Mouse (Mus musculus) hindbrain, embryonic 16.5 days (tissue): ENCODE results near the gene Plk2. TPM values are rescaled to one million over a fixed set of nuclear protein-coding genes. Genes with fewer than 3 reads are reported as not detected.

Source experiments
- ATAC-seq: fragments of 200-750 bp; cut with Nextera tagmentation; 2 replicates; pipeline ENCODE4 v1.8.0; 2017; ENCODE audit warnings: moderate TSS enrichment, moderate library complexity
- H3K27ac ChIP-seq: fragments of 300-500 bp; sonication (generic); 2 replicates; pipeline ENCODE4 v1.5.1; 2014; ENCODE audit warnings: low read depth, mild to moderate bottlenecking, control low read depth, low read length, moderate library complexity
- H3K27me3 ChIP-seq: fragments of 300-500 bp; sonication (generic); replicated peaks from 2 replicates; pipeline ENCODE4 v1.6.1; 2014; ENCODE audit warnings: low read length; ENCODE audit not compliant: control insufficient read depth, insufficient read depth
- H3K36me3 ChIP-seq: fragments of 300-500 bp; sonication (generic); 2 replicates; pipeline ENCODE4 v1.6.1; 2014; ENCODE audit warnings: mild to moderate bottlenecking, low read length, moderate library complexity, mixed read lengths; ENCODE audit not compliant: control insufficient read depth, insufficient read depth
- H3K4me1 ChIP-seq: fragments of 300-500 bp; sonication (generic); 2 replicates; pipeline ENCODE4 v1.6.1; 2014; ENCODE audit warnings: low read depth, low read length; ENCODE audit not compliant: control insufficient read depth, insufficient read depth
- H3K4me2 ChIP-seq: fragments of 300-500 bp; sonication (generic); 2 replicates; pipeline ENCODE4 v1.6.1; 2014; ENCODE audit warnings: mild to moderate bottlenecking, low read length, control low read depth, moderate library complexity
- H3K4me3 ChIP-seq: fragments of 300-500 bp; sonication (generic); 2 replicates; pipeline ENCODE4 v1.5.1; 2014; ENCODE audit warnings: mild to moderate bottlenecking, low read length, control low read depth, moderate library complexity
- H3K9ac ChIP-seq: fragments of 300-500 bp; sonication (generic); 2 replicates; pipeline ENCODE4 v1.6.1; 2014; ENCODE audit warnings: low read depth, mild to moderate bottlenecking, control low read depth, low read length, moderate library complexity
- H3K9me3 ChIP-seq: fragments of 300-500 bp; sonication (generic); 2 replicates; pipeline ENCODE4 v1.6.1; 2014; ENCODE audit warnings: mild to moderate bottlenecking, low read length, moderate library complexity; ENCODE audit not compliant: control insufficient read depth
- WGBS: fragments of 180-500 bp; shearing (Covaris S2); extraction: QIAGEN DNeasy Blood & Tissue Kit; methylation state at CpG from one replicate; pipeline ENCODE4 v1.1.7; 2014; 5-methylcytosine and 5-hydroxymethylcytosine counted together
- polyA plus RNA-seq: library from polyadenylated mRNA; unstranded; fragments of >200 nt; fragmentation: Nextera tagmentation; extraction: Ambion mirVana; gene quantifications from 2 replicates; pipeline ENCODE4 v1.2.1, GENCODE M21; 2015

Plk2 gene
- polyA plus RNA-seq, 1 experiment from 2014 or later = 125 TPM

DNA sequence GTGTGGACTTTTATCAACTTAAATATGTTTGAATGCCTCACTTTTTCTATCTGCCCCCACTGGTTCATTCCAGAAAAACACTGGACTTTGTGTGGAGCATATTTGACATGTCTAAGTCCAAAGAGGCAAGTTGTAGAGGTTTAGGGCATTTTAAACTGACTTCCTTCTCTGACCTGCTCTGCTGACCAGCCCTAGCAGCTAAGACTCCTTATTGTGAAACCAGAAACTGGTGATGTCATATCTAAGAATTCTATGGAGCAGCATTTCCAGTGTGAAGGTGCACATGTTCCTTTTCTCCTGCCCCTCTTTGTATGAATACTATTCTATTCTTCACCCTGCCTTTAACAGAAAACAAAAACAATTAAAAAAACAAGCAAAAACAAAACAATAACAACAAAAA, 36.5 kb downstream of the Plk2 start:
- no peaks in the 10 kb centered on the region for H3K9me3 ChIP-seq
- no peak for ATAC-seq
- no peak overlapping the region for H3K27ac ChIP-seq
- no peaks in the 10 kb centered on the region for H3K27me3 ChIP-seq
- H3K4me3 ChIP-seq = no peak overlapping the region
- H3K4me1 ChIP-seq = no peaks in the 10 kb centered on the region
- no peak overlapping the region for H3K4me2 ChIP-seq
- H3K36me3 ChIP-seq = no peaks in the 10 kb centered on the region
- no peak overlapping the region for H3K9ac ChIP-seq

DNA sequence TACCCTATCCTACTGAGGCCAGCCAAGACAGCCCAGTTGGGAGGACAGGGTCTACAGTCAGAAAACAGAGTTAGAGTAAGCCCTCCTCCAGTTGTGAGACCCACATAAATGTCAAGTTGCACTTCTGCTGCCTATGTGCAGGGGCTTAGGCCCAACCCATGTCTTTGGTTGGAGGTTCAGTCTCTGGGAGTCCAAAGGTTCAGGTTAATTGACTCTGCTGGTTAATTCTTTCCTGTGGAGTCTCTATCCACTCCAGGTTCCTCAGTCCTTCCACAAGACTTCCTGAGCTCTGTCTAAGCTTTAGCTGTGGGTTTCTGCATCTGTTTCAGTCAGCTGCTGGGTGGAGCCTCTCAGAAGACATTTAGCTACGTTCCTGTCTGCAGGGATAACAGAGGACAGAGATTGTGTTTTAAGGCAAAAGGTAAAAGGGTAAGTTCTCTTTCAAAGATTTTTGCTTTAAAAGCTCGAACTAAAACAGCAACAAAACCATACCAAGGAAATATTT, 37.3 kb downstream of the Plk2 start:
- H3K4me1 ChIP-seq = no peaks in the 10 kb centered on the region
- no peaks in the 10 kb centered on the region for H3K9me3 ChIP-seq
- 68% methylated on average over 2 of the region's 2 CpGs for WGBS
- H3K27ac ChIP-seq = no peak overlapping the region
- H3K27me3 ChIP-seq = no peaks in the 10 kb centered on the region
- no peak overlapping the region for H3K4me3 ChIP-seq
- ATAC-seq = no peak
- H3K4me2 ChIP-seq = no peak overlapping the region
- H3K9ac ChIP-seq = no peak overlapping the region
- no peaks in the 10 kb centered on the region for H3K36me3 ChIP-seq

DNA sequence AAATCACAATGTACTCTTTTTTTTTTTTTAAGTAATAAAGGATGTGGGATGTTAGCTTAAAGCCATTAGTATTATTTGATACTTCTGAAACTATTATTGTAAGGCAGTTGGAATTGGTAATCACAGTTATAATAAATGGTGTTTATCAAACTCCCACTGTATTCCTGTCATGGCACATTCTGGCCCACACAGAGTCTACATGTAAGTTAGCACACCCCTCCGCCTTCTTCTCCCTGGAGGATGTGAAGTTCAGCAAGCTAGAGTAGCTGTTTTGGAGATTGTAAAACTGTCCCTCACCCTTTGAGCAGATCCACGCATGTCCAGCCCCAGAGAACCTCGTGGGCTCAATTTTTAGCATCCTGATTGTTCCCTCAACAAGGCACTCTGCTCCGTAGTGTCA, 37.8 kb downstream of the Plk2 start:
- Histone ChIP-seq H3K27ac (no peak overlapping the region), H3K4me2 (no peak overlapping the region), H3K9me3 (no peaks in the 10 kb centered on the region), H3K36me3 (no peaks in the 10 kb centered on the region), H3K27me3 (no peaks in the 10 kb centered on the region), H3K9ac (no peak overlapping the region), H3K4me3 (no peak overlapping the region), H3K4me1 (no peaks in the 10 kb centered on the region)
- no peak for ATAC-seq
- WGBS = 92% methylated on average over 4 of the region's 4 CpGs

DNA sequence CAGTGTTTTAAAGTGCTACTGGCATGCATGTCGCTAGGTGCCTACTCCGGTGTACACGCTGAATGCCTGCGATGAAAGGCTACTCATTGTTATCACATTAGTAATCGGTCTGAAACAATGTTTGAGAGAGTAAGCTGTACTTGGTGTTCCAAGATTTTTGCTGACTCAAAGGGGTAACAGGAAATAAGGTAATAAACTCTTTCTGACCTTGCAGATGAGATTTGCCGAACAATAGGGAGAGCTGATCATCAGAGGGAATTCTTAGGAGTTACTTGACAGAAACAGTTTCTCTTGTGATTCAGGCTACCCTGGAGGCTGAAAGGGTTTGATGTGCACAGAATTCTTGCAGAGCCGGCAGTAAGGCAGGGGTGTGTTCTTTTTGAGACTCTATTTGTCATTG, 41.8 kb downstream of the Plk2 start:
- Histone ChIP-seq H3K9ac (no peak overlapping the region), H3K4me1 (no peaks in the 10 kb centered on the region), H3K36me3 (no peaks in the 10 kb centered on the region), H3K9me3 (no peaks in the 10 kb centered on the region), H3K27me3 (no peaks in the 10 kb centered on the region), H3K4me2 (no peak overlapping the region), H3K27ac (no peak overlapping the region), H3K4me3 (no peak overlapping the region)
- ATAC-seq = no peak
- WGBS = 63% methylated on average over 7 of the region's 7 CpGs

DNA sequence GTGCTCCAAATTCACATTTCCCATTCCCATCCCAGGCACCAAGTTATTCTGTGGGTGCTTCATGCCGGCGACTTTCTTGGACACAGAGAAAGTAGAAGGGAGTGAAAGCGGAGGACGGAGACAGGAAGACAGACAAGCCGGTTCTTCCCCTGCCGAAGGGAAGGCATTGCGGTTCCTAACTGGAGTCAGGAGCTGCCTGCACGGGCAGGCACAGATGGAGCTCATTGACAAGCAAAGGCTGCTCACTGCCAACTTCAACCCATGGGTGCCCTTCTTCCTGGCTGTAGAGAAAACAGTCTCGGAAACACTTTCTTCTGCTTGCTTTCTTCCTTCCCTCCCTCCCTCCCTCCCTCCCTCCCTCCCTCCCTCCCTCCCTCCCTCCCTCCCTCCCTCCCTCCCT, 43.8 kb downstream of the Plk2 start:
- Histone ChIP-seq H3K27me3 (no peaks in the 10 kb centered on the region), H3K4me3 (no peak overlapping the region), H3K4me1 (no peaks in the 10 kb centered on the region), H3K9ac (no peak overlapping the region), H3K4me2 (no peak overlapping the region), H3K27ac (no peak overlapping the region), H3K9me3 (no peaks in the 10 kb centered on the region), H3K36me3 (no peaks in the 10 kb centered on the region)
- ATAC-seq = no peak
- WGBS = 82% methylated on average over 9 of the region's 9 CpGs

DNA sequence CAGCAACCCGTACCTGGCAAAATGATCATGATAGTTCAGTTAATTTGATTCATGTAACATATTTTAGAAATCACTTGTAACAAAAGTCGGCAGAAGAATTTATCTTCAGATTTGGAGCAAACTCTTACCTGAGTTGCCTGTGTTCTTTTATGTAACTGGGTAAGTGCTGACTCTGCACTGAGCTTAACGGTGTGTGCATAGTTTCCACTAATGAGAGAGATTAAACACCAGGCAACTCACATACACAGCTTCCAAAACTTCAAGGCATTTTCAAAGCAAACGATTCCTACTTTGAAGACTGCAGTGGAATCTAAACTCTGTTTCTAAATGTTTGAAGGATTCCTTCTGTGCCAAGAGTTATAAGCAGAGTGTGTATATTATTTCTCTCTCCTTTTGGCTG, 49.5 kb downstream of the Plk2 start:
- no peaks in the 10 kb centered on the region; the same call in 1 of the 2 replicates for H3K4me1 ChIP-seq
- WGBS = 74% methylated on average over 4 of the region's 4 CpGs
- H3K4me2 ChIP-seq = no peak overlapping the region
- H3K9me3 ChIP-seq = no peaks in the 10 kb centered on the region
- H3K4me3 ChIP-seq = no peak overlapping the region
- no peak overlapping the region for H3K27ac ChIP-seq
- no peak overlapping the region for H3K9ac ChIP-seq
- no peaks in the 10 kb centered on the region for H3K36me3 ChIP-seq
- no peaks in the 10 kb centered on the region for H3K27me3 ChIP-seq
- no peak for ATAC-seq

DNA sequence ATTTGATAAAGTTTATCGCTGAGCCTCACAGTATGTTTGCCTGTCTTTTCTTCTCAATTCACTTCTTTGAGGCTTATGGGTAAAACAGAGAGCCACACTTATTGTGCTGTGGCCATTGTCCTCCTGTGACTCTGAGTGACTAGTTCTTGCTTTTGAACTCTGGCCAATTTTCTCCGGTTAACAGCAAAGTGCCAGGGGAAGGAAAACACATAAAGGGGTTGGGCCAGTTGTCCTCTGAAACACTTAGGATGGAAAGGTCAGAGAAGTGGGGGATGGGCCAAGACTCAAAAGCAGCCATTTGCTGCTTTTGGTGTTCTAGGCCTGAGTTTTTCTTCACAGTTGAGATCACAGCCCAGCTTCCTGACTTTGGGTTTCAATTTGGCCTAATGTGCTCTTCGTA, 50.0 kb downstream of the Plk2 start:
- 43% methylated on average over 3 of the region's 3 CpGs for WGBS

DNA sequence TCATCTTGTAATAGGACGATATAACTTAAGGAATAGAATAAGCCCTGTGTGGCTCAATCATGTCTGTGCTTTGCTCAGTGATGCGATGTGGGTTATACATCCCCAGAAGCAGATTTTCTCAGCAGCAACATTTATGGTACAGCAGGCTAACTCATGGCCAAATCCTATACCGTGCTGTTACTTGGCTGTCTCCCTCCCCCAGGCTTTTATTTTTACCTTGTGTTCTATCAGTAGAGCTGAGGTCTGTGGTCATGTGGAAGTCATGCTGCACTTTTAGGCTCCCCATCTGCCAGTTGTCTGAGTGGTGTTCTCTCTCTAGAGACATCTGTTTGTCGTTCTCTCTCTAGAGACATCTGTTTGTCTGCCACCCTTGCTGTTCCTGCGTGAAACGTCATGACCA, 51.6 kb downstream of the Plk2 start:
- Histone ChIP-seq H3K27ac (no peak overlapping the region), H3K9me3 (no peaks in the 10 kb centered on the region), H3K27me3 (no peaks in the 10 kb centered on the region), H3K36me3 (no peaks in the 10 kb centered on the region), H3K4me1 (no peaks in the 10 kb centered on the region; the same call in 1 of the 2 replicates), H3K4me2 (no peak overlapping the region), H3K4me3 (no peak overlapping the region), H3K9ac (no peak overlapping the region)
- ATAC-seq = no peak
- 77% methylated on average over 6 of the region's 6 CpGs for WGBS

More for the DNA sequence above, 50.0 kb downstream of the Plk2 start:
- Histone ChIP-seq H3K27me3 (no peaks in the 10 kb centered on the region), H3K9ac (no peak overlapping the region), H3K4me3 (no peak overlapping the region), H3K4me1 (no peaks in the 10 kb centered on the region; the same call in 1 of the 2 replicates), H3K36me3 (no peaks in the 10 kb centered on the region), H3K4me2 (no peak overlapping the region), H3K27ac (no peak overlapping the region), H3K9me3 (no peaks in the 10 kb centered on the region)
- ATAC-seq = no peak

DNA sequence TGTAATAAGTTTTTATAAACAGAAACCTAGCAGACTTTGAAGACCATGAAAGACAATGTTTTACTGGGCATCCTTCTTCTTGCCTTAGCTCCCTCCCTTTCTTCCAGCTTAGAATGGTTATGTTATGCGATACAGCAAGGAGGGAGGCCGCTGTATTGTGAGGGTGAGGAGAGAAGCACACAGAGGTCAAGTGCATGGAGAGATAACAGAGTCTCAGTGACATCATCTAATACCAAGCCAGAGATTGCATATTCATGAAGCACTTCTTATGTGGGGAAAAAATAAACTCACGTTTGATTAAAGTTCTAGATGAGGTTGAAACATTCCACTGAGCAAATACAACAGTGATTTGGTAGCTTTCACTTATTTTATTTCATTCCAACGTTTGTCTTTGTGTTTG, 55.2 kb downstream of the Plk2 start:
- H3K4me1 ChIP-seq = no peaks in the 10 kb centered on the region
- no peaks in the 10 kb centered on the region for H3K36me3 ChIP-seq
- 63% methylated on average over 4 of the region's 4 CpGs for WGBS
- H3K27ac ChIP-seq = no peak overlapping the region
- H3K9ac ChIP-seq = no peak overlapping the region
- no peaks in the 10 kb centered on the region for H3K9me3 ChIP-seq
- H3K4me2 ChIP-seq = no peak overlapping the region
- no peaks in the 10 kb centered on the region for H3K27me3 ChIP-seq
- H3K4me3 ChIP-seq = no peak overlapping the region
- no peak for ATAC-seq
